Mouse (Mus musculus) hindbrain, embryonic 10.5 days (tissue): ENCODE measurements at regions not wholly inside any gene's neighbourhood (a gene's known extent, or its start where the extent isn't known, plus 50 kb on each side); places are given as distances from the start of the nearest gene placed in this dataset.
A peak's percentile ranks its signal among the peaks of the same experiment; 100 is the strongest.

Experiments used
- DNase-seq: peaks from one replicate; pipeline ENCODE4 v3.0.0-alpha.2; 2017; ENCODE audit warnings: low spot score
- H3K27ac ChIP-seq: fragments of 300-500 bp; sonication (generic); 2 replicates; pipeline ENCODE4 v1.5.1; 2016; ENCODE audit warnings: mild to moderate bottlenecking, moderate library complexity
- H3K27me3 ChIP-seq: fragments of 300-500 bp; sonication (generic); 2 replicates; pipeline ENCODE4 v1.6.1; 2016; ENCODE audit warnings: mild to moderate bottlenecking; ENCODE audit not compliant: poor library complexity, insufficient read depth, severe bottlenecking
- H3K36me3 ChIP-seq: fragments of 300-500 bp; sonication (generic); 2 replicates; pipeline ENCODE4 v1.6.1; 2016; ENCODE audit warnings: mild to moderate bottlenecking, moderate library complexity
- H3K4me1 ChIP-seq: fragments of 300-500 bp; sonication (generic); replicated peaks from 2 replicates; pipeline ENCODE4 v1.6.1; 2016; ENCODE audit warnings: mild to moderate bottlenecking
- H3K4me3 ChIP-seq: fragments of 300-500 bp; sonication (generic); 2 replicates; pipeline ENCODE4 v1.5.1; 2016; ENCODE audit warnings: mild to moderate bottlenecking, moderate library complexity
- H3K9me3 ChIP-seq: fragments of 300-500 bp; sonication (generic); 2 replicates; pipeline ENCODE4 v1.6.1; 2016; ENCODE audit warnings: mild to moderate bottlenecking, moderate library complexity
- WGBS: fragments of 180-500 bp; shearing (Covaris S2); methylation state at CpG from one replicate; pipeline ENCODE4 v1.1.7; 2016; 5-methylcytosine and 5-hydroxymethylcytosine counted together

GRCm38 (mm10) chr9:120868330-120868729 is 60.7 kb upstream of the Ctnnb1 start:
- H3K36me3 ChIP-seq = no peaks in the 10 kb centered on the region
- peaks cover 5% of the 10 kb centered on the region; the same call in 1 of the 2 replicates for H3K27me3 ChIP-seq
- no peak overlapping the region for H3K4me3 ChIP-seq
- H3K9me3 ChIP-seq = no peaks in the 10 kb centered on the region; the same call in 1 of the 2 replicates
- WGBS = 88% methylated on average over 4 of the region's 4 CpGs
- H3K27ac ChIP-seq = no peak overlapping the region
- peaks cover 29% of the 10 kb centered on the region for H3K4me1 ChIP-seq
- no peak for DNase-seq

- H3K36me3 ChIP-seq = no peaks in the 10 kb centered on the region
- H3K4me3 ChIP-seq = no peak overlapping the region
- H3K9me3 ChIP-seq = no peaks in the 10 kb centered on the region; the same call in 1 of the 2 replicates
- H3K27ac ChIP-seq = peak overlapping the region; percentile 29
- WGBS = 60% methylated on average over 19 of the region's 19 CpGs
- H3K27me3 ChIP-seq = peaks cover 5% of the 10 kb centered on the region; the same call in 1 of the 2 replicates
- peaks cover 29% of the 10 kb centered on the region for H3K4me1 ChIP-seq
- no peak for DNase-seq
Measured at GRCm38 (mm10) chr9:120869432-120870081, 59.5 kb upstream of the Ctnnb1 start.

- no peak overlapping the region for H3K4me3 ChIP-seq
- no peaks in the 10 kb centered on the region for H3K36me3 ChIP-seq
- peaks cover 16% of the 10 kb centered on the region for H3K4me1 ChIP-seq
- H3K27me3 ChIP-seq = peaks cover 5% of the 10 kb centered on the region; the same call in 1 of the 2 replicates
- 94% methylated on average over 3 of the region's 3 CpGs for WGBS
- no peaks in the 10 kb centered on the region; the same call in 1 of the 2 replicates for H3K9me3 ChIP-seq
- no peak for DNase-seq
- no peak overlapping the region; the same call in 1 of the 2 replicates for H3K27ac ChIP-seq
Measured at GRCm38 (mm10) chr9:120873293-120873692, 55.7 kb upstream of the Ctnnb1 start.

GRCm38 (mm10) chr9:120874416-120874976 is 54.5 kb upstream of the Ctnnb1 start:
- Histone ChIP-seq H3K27ac (no peak overlapping the region), H3K4me1 (peaks cover 11% of the 10 kb centered on the region), H3K36me3 (no peaks in the 10 kb centered on the region), H3K27me3 (peaks cover 5% of the 10 kb centered on the region; the same call in 1 of the 2 replicates), H3K4me3 (no peak overlapping the region), H3K9me3 (no peaks in the 10 kb centered on the region; the same call in 1 of the 2 replicates)
- WGBS = 96% methylated on average over 5 of the region's 5 CpGs
- DNase-seq = no peak

GRCm38 (mm10) chr9:120877101-120877500 is 51.9 kb upstream of the Ctnnb1 start:
- Histone ChIP-seq H3K36me3 (no peaks in the 10 kb centered on the region), H3K9me3 (no peaks in the 10 kb centered on the region; the same call in 1 of the 2 replicates), H3K4me1 (no peaks in the 10 kb centered on the region), H3K4me3 (no peak overlapping the region), H3K27ac (no peak overlapping the region), H3K27me3 (no peaks in the 10 kb centered on the region)
- DNase-seq = no peak
- 89% methylated on average over 2 of the region's 2 CpGs for WGBS
